Mouse (Mus musculus) hindbrain, embryonic 12.5 days (tissue): ENCODE measurements around the gene Ankrd55. TPM values are rescaled to one million over a fixed set of nuclear protein-coding genes. Genes with fewer than 3 reads are reported as not detected.

Experiments
- ATAC-seq: fragments of 200-750 bp; cut with Nextera tagmentation; 2 replicates; pipeline ENCODE4 v1.8.0; 2017; ENCODE audit warnings: moderate TSS enrichment; ENCODE audit not compliant: low FRiP score
- H3K27ac ChIP-seq: fragments of 300-500 bp; sonication (generic); 2 replicates; pipeline ENCODE4 v1.5.1; 2016; ENCODE audit warnings: mild to moderate bottlenecking
- H3K27me3 ChIP-seq: fragments of 300-500 bp; sonication (generic); 2 replicates; pipeline ENCODE4 v1.6.1; 2016; ENCODE audit warnings: mild to moderate bottlenecking
- H3K36me3 ChIP-seq: fragments of 300-500 bp; sonication (generic); 2 replicates; pipeline ENCODE4 v1.6.1; 2016; ENCODE audit warnings: mild to moderate bottlenecking
- H3K4me1 ChIP-seq: fragments of 300-500 bp; sonication (generic); 2 replicates; pipeline ENCODE4 v1.6.1; 2016
- H3K4me2 ChIP-seq: fragments of 300-500 bp; sonication (generic); replicated peaks from 2 replicates; pipeline ENCODE4 v1.6.1; 2016; ENCODE audit warnings: mild to moderate bottlenecking
- H3K4me3 ChIP-seq: fragments of 300-500 bp; sonication (generic); 2 replicates; pipeline ENCODE4 v1.5.1; 2016; ENCODE audit warnings: mild to moderate bottlenecking
- H3K9ac ChIP-seq: fragments of 300-500 bp; sonication (generic); 2 replicates; pipeline ENCODE4 v1.6.1; 2016; ENCODE audit warnings: mild to moderate bottlenecking, moderate library complexity
- H3K9me3 ChIP-seq: fragments of 300-500 bp; sonication (generic); replicated peaks from 2 replicates; pipeline ENCODE4 v1.6.1; 2016; ENCODE audit warnings: mild to moderate bottlenecking
- WGBS: fragments of 180-500 bp; shearing (Covaris S2); methylation state at CpG from one replicate; pipeline ENCODE4 v1.1.7; 2016; 5-methylcytosine and 5-hydroxymethylcytosine counted together
- polyA plus RNA-seq: library from polyadenylated mRNA; unstranded; fragments of >200 nt; fragmentation: Nextera tagmentation; extraction: Ambion mirVana; gene quantifications from 2 replicates; pipeline ENCODE4 v1.2.1, GENCODE M21; 2016

Ankrd55 gene
- polyA plus RNA-seq, 1 experiment from 2014 or later: 2.5 TPM

DNA sequence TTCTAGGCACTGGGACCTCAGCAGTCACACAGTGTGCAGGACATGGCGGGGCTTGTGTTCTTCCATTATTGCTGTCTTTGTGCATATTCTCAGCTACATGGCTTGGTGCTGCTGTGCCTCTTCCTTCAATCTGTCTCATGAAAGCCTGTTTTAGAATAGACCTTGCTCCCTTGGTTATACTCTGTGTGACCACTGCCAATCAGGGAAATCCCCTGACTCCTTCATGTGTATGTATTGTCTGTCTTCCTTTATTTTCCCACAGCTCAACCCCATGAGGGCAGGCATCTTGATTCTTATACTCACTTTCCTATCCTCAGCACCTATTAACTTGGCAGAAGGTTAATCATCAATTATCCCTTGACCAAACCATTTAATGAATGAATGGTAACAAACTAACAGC is 60.0 kb downstream of the Ankrd55 start:
- no peak for ATAC-seq
- no peaks in the 10 kb centered on the region for H3K36me3 ChIP-seq

DNA sequence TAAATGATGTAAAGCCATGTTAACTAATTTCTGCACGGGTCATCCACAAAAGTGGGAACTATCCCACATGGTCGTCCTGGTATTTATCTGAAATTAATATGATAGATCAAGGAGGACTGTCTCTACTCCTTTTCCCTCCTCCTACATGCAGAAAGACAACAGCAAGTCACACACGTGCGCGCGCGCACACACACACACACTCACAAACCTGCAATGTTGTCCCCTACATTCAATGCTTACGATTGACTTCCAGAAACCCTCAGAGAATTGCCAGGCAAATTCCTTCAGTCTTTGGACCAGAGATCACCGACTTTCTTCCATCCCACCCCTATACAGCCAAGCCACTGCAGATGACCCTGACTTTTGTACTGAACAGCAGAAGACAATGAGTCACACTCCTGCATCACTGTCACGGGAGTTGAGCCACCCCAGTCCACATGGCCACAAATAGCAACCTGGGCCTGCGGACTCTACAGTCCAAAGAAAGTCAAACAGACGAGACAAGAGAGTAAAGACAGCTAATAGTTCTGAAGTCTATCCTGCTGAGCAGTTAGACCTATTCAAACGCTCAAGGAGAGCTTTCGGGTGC is 60.7 kb downstream of the Ankrd55 start:
- Histone ChIP-seq H3K9ac (no peak overlapping the region), H3K27me3 (no peaks in the 10 kb centered on the region), H3K4me1 (peaks cover 23% of the 10 kb centered on the region), H3K4me2 (no peak overlapping the region), H3K36me3 (no peaks in the 10 kb centered on the region), H3K9me3 (no peaks in the 10 kb centered on the region), H3K27ac (no peak overlapping the region), H3K4me3 (no peak overlapping the region)
- 92% methylated on average over 14 of the region's 14 CpGs for WGBS
- no peak for ATAC-seq

More for the DNA sequence above, 60.0 kb downstream of the Ankrd55 start:
- Histone ChIP-seq H3K4me2 (no peak overlapping the region), H3K27me3 (no peaks in the 10 kb centered on the region), H3K4me3 (no peak overlapping the region), H3K9me3 (no peaks in the 10 kb centered on the region), H3K27ac (no peak overlapping the region), H3K4me1 (peaks cover 16% of the 10 kb centered on the region), H3K9ac (no peak overlapping the region)
- 92% methylated on average over 1 of the region's 1 CpGs for WGBS

DNA sequence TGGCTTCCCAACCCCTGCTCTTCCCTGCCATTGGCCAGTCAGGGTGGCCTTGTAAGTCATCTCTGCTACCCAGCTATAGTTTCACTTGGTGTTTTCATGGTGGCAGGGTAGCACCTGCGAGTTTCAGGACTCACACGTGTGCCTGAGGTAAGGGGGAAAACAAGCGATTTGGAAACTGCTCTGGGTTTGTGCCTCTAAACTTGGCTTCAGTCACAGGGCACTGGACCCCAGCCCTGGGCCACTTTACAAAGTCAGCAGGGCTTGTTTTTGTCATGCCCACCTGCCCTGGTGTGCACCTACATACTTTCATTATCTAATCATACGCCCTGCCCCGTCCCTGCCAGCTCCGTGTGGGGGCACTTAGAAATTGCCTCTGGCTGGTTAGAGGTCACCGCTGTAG is 61.2 kb downstream of the Ankrd55 start:
- 93% methylated on average over 7 of the region's 7 CpGs for WGBS
- ATAC-seq: no peak
- H3K27ac ChIP-seq: no peak overlapping the region

DNA sequence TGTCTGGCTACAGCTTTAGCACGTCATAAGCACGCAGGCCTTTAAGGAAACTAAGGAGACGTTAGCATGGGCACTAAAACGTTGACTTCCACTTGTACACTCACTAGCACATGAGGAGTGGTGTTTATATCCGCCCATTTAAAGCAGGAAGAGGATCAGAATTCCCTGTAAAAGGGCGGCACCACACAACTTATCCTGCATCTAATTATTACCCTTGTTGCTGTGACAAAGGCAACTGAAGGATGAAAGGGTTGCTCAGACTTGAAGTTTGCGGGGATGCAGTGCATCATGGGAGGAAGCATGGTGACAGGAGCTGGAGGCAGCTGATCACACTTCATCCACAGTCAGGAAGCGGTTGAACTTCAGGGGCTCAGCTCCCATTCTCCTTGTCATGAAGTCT is 63.7 kb downstream of the Ankrd55 start:
- ATAC-seq: no peak
- H3K9me3 ChIP-seq: no peaks in the 10 kb centered on the region

More for the DNA sequence above, 61.2 kb downstream of the Ankrd55 start:
- H3K36me3 ChIP-seq: no peaks in the 10 kb centered on the region
- H3K4me3 ChIP-seq: no peak overlapping the region
- peaks cover 27% of the 10 kb centered on the region for H3K4me1 ChIP-seq
- H3K27me3 ChIP-seq: no peaks in the 10 kb centered on the region
- no peaks in the 10 kb centered on the region for H3K9me3 ChIP-seq
- no peak overlapping the region for H3K9ac ChIP-seq
- no peak overlapping the region for H3K4me2 ChIP-seq

DNA sequence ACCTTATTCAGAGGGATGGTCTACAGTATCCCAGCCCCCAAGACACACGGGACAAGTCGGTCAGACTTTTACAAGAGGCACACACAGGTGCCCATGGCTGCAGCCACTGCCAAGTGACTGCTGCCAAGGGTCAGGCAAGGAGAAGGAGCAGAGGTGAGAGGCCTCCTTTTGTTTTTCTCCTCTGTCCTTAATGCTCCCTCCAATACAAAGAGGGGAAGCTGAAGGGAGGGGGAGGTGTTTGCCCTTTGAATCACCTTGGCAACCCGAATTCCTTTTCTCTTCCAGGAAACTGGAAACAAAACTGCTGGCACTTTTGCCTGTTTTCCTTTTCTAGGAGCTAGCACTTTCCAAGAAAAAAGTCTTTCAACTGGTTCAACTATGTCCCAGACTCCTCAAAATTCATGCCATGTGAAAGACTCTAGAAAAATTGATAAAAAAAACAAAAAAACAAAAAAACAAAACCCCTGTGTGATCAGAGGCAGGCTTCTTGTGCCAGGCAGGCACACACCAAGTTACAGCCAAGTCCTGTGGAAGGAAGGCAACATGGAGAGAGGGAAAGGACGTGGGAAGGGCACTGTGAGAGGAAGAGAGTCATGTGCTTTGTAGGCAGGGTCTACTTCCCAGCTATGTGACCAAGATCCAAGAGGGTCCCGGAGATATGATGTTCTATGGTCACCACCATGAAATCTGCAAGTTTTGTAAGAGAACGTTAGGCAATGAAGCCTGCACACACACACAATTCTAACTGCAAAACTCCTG is 66.0 kb downstream of the Ankrd55 start:
- H3K4me3 ChIP-seq: no peak overlapping the region
- 31% methylated on average over 6 of the region's 6 CpGs for WGBS
- no peaks in the 10 kb centered on the region for H3K27me3 ChIP-seq
- H3K9me3 ChIP-seq: no peaks in the 10 kb centered on the region
- H3K36me3 ChIP-seq: no peaks in the 10 kb centered on the region
- H3K4me1 ChIP-seq: peaks cover 17% of the 10 kb centered on the region
- no peak for ATAC-seq
- no peak overlapping the region for H3K9ac ChIP-seq
- H3K27ac ChIP-seq: no peak overlapping the region
- H3K4me2 ChIP-seq: no peak overlapping the region

More for the DNA sequence above, 63.7 kb downstream of the Ankrd55 start:
- Histone ChIP-seq H3K27me3 (no peaks in the 10 kb centered on the region), H3K4me1 (peaks cover 19% of the 10 kb centered on the region), H3K9ac (no peak overlapping the region), H3K4me2 (no peak overlapping the region), H3K4me3 (no peak overlapping the region), H3K36me3 (no peaks in the 10 kb centered on the region), H3K27ac (no peak overlapping the region)
- WGBS: 80% methylated on average over 8 of the region's 8 CpGs

DNA sequence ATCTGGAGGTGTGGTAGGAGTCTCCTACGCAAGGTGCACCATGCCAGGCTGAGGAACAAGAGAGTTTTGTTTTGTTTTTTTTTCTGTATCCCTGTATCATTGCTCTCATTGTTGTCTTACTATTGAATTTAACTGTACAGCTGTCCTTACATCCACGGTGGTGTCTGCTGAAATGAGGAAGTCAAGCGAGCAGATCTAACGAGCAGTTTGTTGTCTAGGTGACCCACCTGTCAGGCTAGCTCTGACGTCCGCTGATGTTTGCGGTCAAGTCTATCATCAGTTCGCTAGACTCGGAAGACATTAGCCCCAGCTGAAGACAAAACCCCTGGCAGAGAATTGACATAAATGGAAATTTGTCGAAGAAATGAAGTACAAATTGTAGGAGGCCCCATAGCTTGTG is 66.7 kb downstream of the Ankrd55 start:
- no peak for ATAC-seq

DNA sequence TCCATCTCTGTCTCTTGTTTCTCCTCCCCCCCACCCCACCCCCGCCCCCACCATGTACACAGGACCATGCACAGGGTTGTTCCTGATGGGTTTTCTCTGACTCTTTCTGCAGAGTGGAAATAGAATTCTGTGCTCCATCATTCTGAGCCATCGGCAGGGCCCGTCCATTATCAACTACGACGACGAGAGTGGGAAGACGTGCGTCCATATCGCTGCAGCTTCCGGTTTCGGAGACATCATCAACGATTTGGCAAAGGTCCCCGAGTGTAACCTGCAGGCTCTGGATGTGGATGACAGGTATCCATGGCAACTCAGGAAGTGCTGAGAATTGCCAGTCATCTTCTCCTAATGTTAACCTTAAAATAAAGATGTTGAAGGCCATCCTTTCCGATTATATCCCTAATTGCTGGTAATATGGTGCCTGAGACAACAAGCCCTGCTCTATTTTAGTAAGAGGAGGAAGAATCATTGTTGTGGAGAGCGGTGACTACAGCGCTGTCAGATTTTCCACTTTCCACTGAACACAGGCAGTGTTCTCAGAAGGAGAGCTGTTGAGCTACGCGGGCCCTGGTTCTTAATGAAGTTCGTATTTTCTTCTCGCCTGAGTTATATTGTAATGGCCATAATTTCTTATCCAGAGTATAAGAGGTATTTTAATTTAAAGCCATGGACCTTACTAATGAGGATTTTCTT is 67.7 kb downstream of the Ankrd55 start:
- no peaks in the 10 kb centered on the region for H3K36me3 ChIP-seq
- WGBS: 93% methylated on average over 20 of the region's 20 CpGs
- H3K4me1 ChIP-seq: peaks cover 17% of the 10 kb centered on the region
- no peak for ATAC-seq
- no peak overlapping the region for H3K9ac ChIP-seq
- H3K4me3 ChIP-seq: no peak overlapping the region
- no peak overlapping the region for H3K27ac ChIP-seq
- no peaks in the 10 kb centered on the region for H3K9me3 ChIP-seq
- H3K27me3 ChIP-seq: no peaks in the 10 kb centered on the region
- no peak overlapping the region for H3K4me2 ChIP-seq

More for the DNA sequence above, 66.7 kb downstream of the Ankrd55 start:
- Histone ChIP-seq H3K36me3 (no peaks in the 10 kb centered on the region), H3K4me3 (no peak overlapping the region), H3K9ac (no peak overlapping the region), H3K4me2 (no peak overlapping the region), H3K9me3 (no peaks in the 10 kb centered on the region), H3K27ac (no peak overlapping the region), H3K4me1 (peaks cover 17% of the 10 kb centered on the region), H3K27me3 (no peaks in the 10 kb centered on the region)
- WGBS: 76% methylated on average over 10 of the region's 10 CpGs

DNA sequence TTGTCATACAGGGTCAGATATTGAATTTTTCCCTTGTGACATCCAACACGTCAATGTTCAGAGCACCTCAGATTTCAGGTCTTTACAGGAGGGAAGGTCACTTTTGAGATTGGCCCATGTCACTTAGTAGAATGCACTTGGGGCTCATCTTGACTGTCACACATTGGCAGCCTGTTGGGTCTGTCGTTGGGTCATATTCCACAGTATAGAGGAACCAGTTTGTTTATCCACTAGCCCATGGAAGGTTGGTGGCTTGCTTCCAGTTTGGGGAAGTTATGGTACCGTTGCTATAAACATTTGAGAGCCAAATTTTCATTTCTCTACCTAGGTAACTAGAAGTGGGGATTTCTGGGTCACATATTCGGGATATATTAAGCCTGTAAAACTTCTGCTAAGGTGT is 73.3 kb downstream of the Ankrd55 start:
- H3K4me3 ChIP-seq: no peak overlapping the region
- H3K9ac ChIP-seq: no peak overlapping the region
- no peaks in the 10 kb centered on the region; the same call in 1 of the 2 replicates for H3K4me1 ChIP-seq
- no peak overlapping the region for H3K27ac ChIP-seq
- no peak overlapping the region for H3K4me2 ChIP-seq
- no peak for ATAC-seq
- no peaks in the 10 kb centered on the region for H3K36me3 ChIP-seq
- 87% methylated on average over 4 of the region's 4 CpGs for WGBS
- no peaks in the 10 kb centered on the region for H3K9me3 ChIP-seq
- H3K27me3 ChIP-seq: no peaks in the 10 kb centered on the region

DNA sequence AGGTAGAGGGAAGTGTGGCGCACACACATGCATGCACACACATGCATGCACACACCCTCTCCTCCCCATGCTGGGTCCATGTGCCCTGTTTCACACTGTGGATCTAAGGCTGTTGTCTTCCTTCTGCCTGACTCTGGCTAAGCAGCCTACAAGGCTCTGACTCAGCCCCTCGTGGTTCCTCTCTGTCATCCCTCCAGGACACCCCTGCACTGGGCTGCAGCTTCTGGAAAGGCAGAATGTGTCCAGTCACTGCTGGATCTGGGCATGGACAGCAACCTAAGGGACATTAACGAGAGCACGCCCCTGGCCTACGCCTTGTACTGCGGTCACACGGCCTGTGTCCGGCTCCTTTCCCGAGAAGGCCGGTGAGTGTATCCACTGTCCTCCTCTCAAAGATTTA is 75.0 kb downstream of the Ankrd55 start:
- 87% methylated on average over 10 of the region's 10 CpGs for WGBS
- Histone ChIP-seq H3K9ac (no peak overlapping the region), H3K36me3 (no peaks in the 10 kb centered on the region), H3K4me3 (no peak overlapping the region), H3K4me1 (no peaks in the 10 kb centered on the region; the same call in 1 of the 2 replicates), H3K9me3 (no peaks in the 10 kb centered on the region), H3K27ac (no peak overlapping the region), H3K4me2 (no peak overlapping the region), H3K27me3 (no peaks in the 10 kb centered on the region)
- ATAC-seq: no peak

DNA sequence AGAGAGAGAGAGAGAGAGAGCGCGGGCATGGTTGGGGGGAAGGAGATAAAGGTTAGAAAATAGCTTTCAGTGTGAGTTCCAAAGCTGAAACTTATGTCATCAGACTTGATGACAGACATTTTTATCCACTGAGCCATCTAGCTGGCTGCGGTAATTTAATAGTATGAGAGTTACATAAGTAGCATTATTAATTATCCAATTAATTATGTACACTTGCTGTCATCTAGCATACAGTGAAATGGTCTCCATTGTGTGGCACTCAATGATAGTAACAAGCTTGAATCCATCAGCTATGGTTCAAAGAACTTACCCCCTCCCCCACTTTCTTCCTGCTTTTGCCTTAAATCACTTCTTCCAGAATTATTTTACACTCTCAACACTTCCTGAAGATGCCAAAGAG is 75.5 kb downstream of the Ankrd55 start:
- Histone ChIP-seq H3K4me1 (no peaks in the 10 kb centered on the region; the same call in 1 of the 2 replicates), H3K4me3 (no peak overlapping the region), H3K27me3 (no peaks in the 10 kb centered on the region), H3K36me3 (no peaks in the 10 kb centered on the region), H3K27ac (no peak overlapping the region), H3K9me3 (no peaks in the 10 kb centered on the region), H3K4me2 (no peak overlapping the region), H3K9ac (no peak overlapping the region)
- no peak for ATAC-seq
- WGBS: 84% methylated on average over 3 of the region's 3 CpGs

DNA sequence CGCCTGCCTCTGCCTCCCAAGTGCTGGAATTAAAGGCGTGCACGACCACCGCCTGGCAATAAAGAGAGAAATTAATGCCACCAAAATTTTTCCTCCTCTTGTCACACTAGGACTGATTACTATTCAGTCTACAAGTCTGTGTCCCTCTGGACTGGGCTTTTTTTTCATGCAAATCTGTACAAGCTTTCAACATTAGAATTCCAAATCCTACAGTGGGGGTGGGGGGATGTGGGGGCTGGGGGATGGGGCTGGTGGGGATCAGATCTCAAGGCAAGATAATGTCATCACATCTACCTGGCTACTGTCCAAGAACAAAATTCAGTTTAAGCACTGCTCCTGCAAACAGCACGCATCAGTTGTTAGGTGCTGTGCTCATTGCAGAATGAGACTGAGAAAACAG is 76.4 kb downstream of the Ankrd55 start:
- ATAC-seq: peak; percentile 48; the same call in 1 of the 2 replicates
- Histone ChIP-seq H3K9ac (no peak overlapping the region), H3K27ac (no peak overlapping the region)

DNA sequence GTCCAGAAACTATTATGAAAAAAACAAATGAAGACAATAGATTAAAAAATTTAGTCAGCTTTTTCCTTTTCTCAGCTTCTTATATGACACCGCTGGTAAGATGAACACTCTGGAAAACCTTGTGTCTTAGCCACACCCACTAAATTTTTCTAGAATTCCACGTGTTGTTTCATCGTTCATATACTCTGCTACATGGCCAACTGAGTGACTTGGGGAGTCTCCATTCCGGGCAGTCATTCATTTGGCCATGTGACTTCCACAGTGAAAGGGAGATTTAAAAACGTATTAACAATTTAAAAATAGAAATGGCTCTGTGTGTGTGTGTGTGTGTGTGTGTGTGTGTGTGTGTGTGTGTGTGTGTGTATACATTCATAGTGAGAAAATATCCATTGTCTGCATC is 77.1 kb downstream of the Ankrd55 start:
- H3K9ac ChIP-seq: no peak overlapping the region
- H3K4me2 ChIP-seq: no peak overlapping the region
- no peaks in the 10 kb centered on the region; the same call in 1 of the 2 replicates for H3K4me1 ChIP-seq
- H3K9me3 ChIP-seq: no peaks in the 10 kb centered on the region
- no peaks in the 10 kb centered on the region for H3K27me3 ChIP-seq
- H3K36me3 ChIP-seq: no peaks in the 10 kb centered on the region
- no peak for ATAC-seq
- no peak overlapping the region for H3K4me3 ChIP-seq
- H3K27ac ChIP-seq: no peak overlapping the region
- WGBS: 78% methylated on average over 5 of the region's 5 CpGs

More for the DNA sequence above, 76.4 kb downstream of the Ankrd55 start:
- H3K4me3 ChIP-seq: no peak overlapping the region
- no peaks in the 10 kb centered on the region for H3K36me3 ChIP-seq
- 71% methylated on average over 5 of the region's 5 CpGs for WGBS
- H3K4me2 ChIP-seq: no peak overlapping the region
- no peaks in the 10 kb centered on the region; the same call in 1 of the 2 replicates for H3K4me1 ChIP-seq
- no peaks in the 10 kb centered on the region for H3K9me3 ChIP-seq
- H3K27me3 ChIP-seq: no peaks in the 10 kb centered on the region
